Comparison of ENCODE assay signal across 7 mouse cellular contexts in genomic region chr19:4257216-4257896, GRCm38 (mm10). TPM values are rescaled to one million over a fixed set of nuclear protein-coding genes. Genes with fewer than 3 reads are reported as not detected.
A peak's percentile ranks its signal among the peaks of the same experiment; 100 is the strongest.
DNase-seq lines count a peak whose midpoint lies in the region; ATAC-seq lines count a peak whose summit lies in the region.

No protein-coding gene starts in this region.

- H3K4me2 ChIP-seq in intestine, embryonic 15.5 days (replicated peaks) = peak overlapping the region; percentile 81

- ATAC-seq in intestine, embryonic 15.5 days = peak; percentile 90

- H3K9ac ChIP-seq in intestine, embryonic 15.5 days = peak overlapping the region; percentile 50

- DNase-seq in adrenal gland, adult 18-20 months (ENCODE audit: low spot score in 2 of 2) = peak; percentile 87 to 92
- DNase-seq in embryo, embryonic 11 days = peak; percentile 98
- DNase-seq in gastrocnemius, postnatal 36 days = peak; percentile 90 to 91
- DNase-seq in left cerebral cortex, postnatal 25 days (ENCODE audit: low spot score in 2 of 2) = peak; percentile 93 to 96
- peak; percentile 90 for DNase-seq in midbrain, embryonic 10.5 days (ENCODE audit: low spot score)
- peak; percentile 96 for DNase-seq in right cerebral cortex, postnatal 4 days

- H3K27me3 ChIP-seq in intestine, embryonic 15.5 days (replicated peaks) = no peaks in the 10 kb centered on the region
- H3K27me3 ChIP-seq in midbrain, embryonic 10.5 days (ENCODE audit: low read depth, poor library complexity, severe bottlenecking) = peaks cover 10% of the 10 kb centered on the region; the same call in 1 of the 2 replicates

- no peak overlapping the region for H3K27ac ChIP-seq in intestine, embryonic 15.5 days
- H3K27ac ChIP-seq in midbrain, embryonic 10.5 days (replicated peaks) = peak overlapping the region; percentile 80

- under 1% methylated on average over 41 of the region's 41 CpGs for WGBS in intestine, embryonic 15.5 days
- 2% methylated on average over 41 of the region's 41 CpGs for WGBS in midbrain, embryonic 10.5 days

- H3K9me3 ChIP-seq in intestine, embryonic 15.5 days = no peaks in the 10 kb centered on the region
- H3K9me3 ChIP-seq in midbrain, embryonic 10.5 days (replicated peaks) = no peaks in the 10 kb centered on the region

- peak overlapping the region; percentile 52 for H3K4me3 ChIP-seq in intestine, embryonic 15.5 days (replicated peaks)
- H3K4me3 ChIP-seq in midbrain, embryonic 10.5 days = peak overlapping the region; percentile 75

- H3K4me1 ChIP-seq in intestine, embryonic 15.5 days (replicated peaks) = peaks cover 5% of the 10 kb centered on the region
- H3K4me1 ChIP-seq in midbrain, embryonic 10.5 days = peaks cover 13% of the 10 kb centered on the region

- H3K36me3 ChIP-seq in intestine, embryonic 15.5 days = no peaks in the 10 kb centered on the region
- H3K36me3 ChIP-seq in midbrain, embryonic 10.5 days = no peaks in the 10 kb centered on the region

- intact Hi-C loops in gastrocnemius, postnatal 36 days (cut with DNase I) = loop anchor here (2.0 kb wide), 1 partner anchor 49 kb away; the partner anchor contains the start of gene Grk2
- intact Hi-C loops in left cerebral cortex, postnatal 25 days (cut with DNase I) = loop anchor here (1.0 to 10.0 kb wide), 3 partner anchors 49 to 187 kb away; partner anchors contain the start of gene Grk2

RNA-seq across cellular contexts. Expression of gene Ssh3, which starts 11.6 kb away (rescaled TPM):
- 10 to 100 TPM; 23.7 to 31.6 TPM for total RNA-seq in adrenal gland, adult 18-20 months (2021)
- total RNA-seq in gastrocnemius, postnatal 36 days (2021) = 1 to 10 TPM; 2.4 to 3.0 TPM
- 22.2 and 24.8 TPM in 2 replicates for polyA plus RNA-seq in intestine, embryonic 15.5 days (2015; fragmentation: Nextera tagmentation; extraction: Ambion mirVana)
- 10 to 100 TPM; 52.3 to 58.2 TPM for total RNA-seq in left cerebral cortex, postnatal 25 days (2021)
- polyA plus RNA-seq in midbrain, embryonic 10.5 days (2016; fragmentation: Nextera tagmentation; extraction: Ambion mirVana) = 3.2 and 3.6 TPM in 2 replicates

RNA-seq across cellular contexts. Expression of gene Ankrd13d, which starts 25.6 kb away (rescaled TPM):
- 1 to 10 TPM; 3.2 to 5.0 TPM for total RNA-seq in adrenal gland, adult 18-20 months (2021)
- total RNA-seq in gastrocnemius, postnatal 36 days (2021) = under 1 TPM; 0.23 to 0.27 TPM
- 5.3 and 5.7 TPM in 2 replicates for polyA plus RNA-seq in intestine, embryonic 15.5 days (2015; fragmentation: Nextera tagmentation; extraction: Ambion mirVana)
- total RNA-seq in left cerebral cortex, postnatal 25 days (2021) = 10 to 100 TPM; 70.0 to 76.6 TPM
- polyA plus RNA-seq in midbrain, embryonic 10.5 days (2016; fragmentation: Nextera tagmentation; extraction: Ambion mirVana) = 11.7 and 12.6 TPM in 2 replicates

RNA-seq across cellular contexts. Expression of gene Pold4, which starts 25.7 kb away (rescaled TPM):
- 10 to 100 TPM; 41.0 to 44.4 TPM for total RNA-seq in adrenal gland, adult 18-20 months (2021)
- 10 to 100 TPM; 16.0 to 21.1 TPM for total RNA-seq in gastrocnemius, postnatal 36 days (2021)
- 35.0 and 40.8 TPM in 2 replicates for polyA plus RNA-seq in intestine, embryonic 15.5 days (2015; fragmentation: Nextera tagmentation; extraction: Ambion mirVana)
- total RNA-seq in left cerebral cortex, postnatal 25 days (2021) = 10 to 100 TPM; 14.0 to 18.6 TPM
- 12.2 and 15.6 TPM in 2 replicates for polyA plus RNA-seq in midbrain, embryonic 10.5 days (2016; fragmentation: Nextera tagmentation; extraction: Ambion mirVana)

RNA-seq across cellular contexts. Expression of gene AC109138.7, which starts 43.2 kb away (rescaled TPM):
- total RNA-seq in adrenal gland, adult 18-20 months (2021) = not detected
- total RNA-seq in gastrocnemius, postnatal 36 days (2021) = not detected
- polyA plus RNA-seq in intestine, embryonic 15.5 days (2015; fragmentation: Nextera tagmentation; extraction: Ambion mirVana) = not detected in 2 replicates
- total RNA-seq in left cerebral cortex, postnatal 25 days (2021) = not detected
- not detected in 2 replicates for polyA plus RNA-seq in midbrain, embryonic 10.5 days (2016; fragmentation: Nextera tagmentation; extraction: Ambion mirVana)

RNA-seq across cellular contexts. Expression of gene Clcf1, which starts 43.3 kb away (rescaled TPM):
- 10 to 100 TPM in 1 of 2 experiments, 1 to 10 TPM in 1; 7.9 to 11.1 TPM for total RNA-seq in adrenal gland, adult 18-20 months (2021)
- total RNA-seq in gastrocnemius, postnatal 36 days (2021) = under 1 TPM; 0.52 to 0.61 TPM
- 5.7 and 5.9 TPM in 2 replicates for polyA plus RNA-seq in intestine, embryonic 15.5 days (2015; fragmentation: Nextera tagmentation; extraction: Ambion mirVana)
- total RNA-seq in left cerebral cortex, postnatal 25 days (2021) = 1 to 10 TPM in 1 of 2 experiments, under 1 TPM in 1; 0.96 to 1.2 TPM
- 0.65 and 0.74 TPM in 2 replicates for polyA plus RNA-seq in midbrain, embryonic 10.5 days (2016; fragmentation: Nextera tagmentation; extraction: Ambion mirVana)

Comparison
In these comparisons a context has a peak if more than half of its experiments do, and no peak if none do; other contexts are left out.
1. RNA of gene Ssh3, which starts 11.6 kb away (total RNA-seq): 52.3 to 58.2 TPM in left cerebral cortex, postnatal 25 days and 23.7 to 31.6 TPM in adrenal gland, adult 18-20 months; 2.4 to 3.0 TPM in gastrocnemius, postnatal 36 days; every median in the first group is over 4 times any median in the second.
2. RNA of gene Ankrd13d, which starts 25.6 kb away (total RNA-seq): 70.0 to 76.6 TPM in left cerebral cortex, postnatal 25 days; 3.2 to 5.0 TPM in adrenal gland, adult 18-20 months and 0.23 to 0.27 TPM in gastrocnemius, postnatal 36 days; every median in the first group is over 10 times any median in the second.
3. Peak in every context shown above with its lines, with median percentiles within 50 percentile points of each other: DNase-seq.